Mouse (Mus musculus): ENCODE measurements around the gene Grm4.

DNA sequence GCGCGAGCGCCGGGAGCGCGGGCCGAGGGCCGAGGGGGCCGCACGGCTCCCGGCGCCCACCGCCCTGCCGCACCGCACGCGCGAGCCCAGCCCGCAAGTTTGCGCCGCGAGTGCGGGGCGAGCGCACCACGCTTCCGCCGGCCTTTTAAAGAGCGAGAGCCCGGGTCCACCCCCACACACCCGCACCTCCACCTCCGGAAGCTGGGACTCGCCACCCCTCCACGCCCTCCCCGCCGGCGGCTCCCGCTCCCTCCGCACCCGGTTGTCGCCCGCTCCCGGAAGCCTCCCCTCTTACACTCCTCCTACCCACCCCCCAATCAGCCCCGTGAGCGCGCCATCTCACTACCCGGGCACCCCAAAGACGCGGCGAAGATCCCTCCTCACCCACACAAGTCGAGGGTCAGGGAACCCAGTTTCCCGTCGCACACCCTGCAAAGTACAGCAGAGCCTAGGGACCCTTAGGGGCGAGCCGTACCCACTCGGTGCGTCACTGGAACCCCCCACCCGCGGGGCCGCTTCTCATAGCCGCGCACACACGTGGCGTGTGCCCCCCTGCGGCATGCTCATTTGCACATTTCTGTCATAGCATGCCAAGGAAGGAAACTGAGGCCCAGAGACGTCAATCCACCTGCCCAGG, 7.8 kb downstream of the Grm4 start:
- TF ChIP-seq CTCF (IDR thresholded peaks at IDR 0.05; ENCODE audit: low read depth, low read length) (no peak), POLR2A (IDR thresholded peaks at IDR 0.05; ENCODE audit: extremely low read depth, insufficient read depth, low read length) (no peak)

Measured in liver, adult 2 months (tissue).